Mouse (Mus musculus) cortical plate, adult 2 months (tissue): ENCODE data around the gene C8g.

Source experiments
- CTCF ChIP-seq: fragments of 200-500 bp; IDR thresholded peaks from 2 replicates; pipeline ENCODE4 v1.5.1; 2011; ENCODE audit warnings: mild to moderate bottlenecking, control low read depth, low read length; ENCODE audit not compliant: insufficient read depth; ENCODE audit errors: extremely low read depth
- POLR2A ChIP-seq: fragments of 200-500 bp; IDR thresholded peaks from 2 replicates; pipeline ENCODE4 v1.6.1; 2011; ENCODE audit warnings: mild to moderate bottlenecking, low read length, control low read depth; ENCODE audit not compliant: insufficient read depth; ENCODE audit errors: extremely low read depth

GRCm38 (mm10) chr2:25456205-25456953, 45.1 kb downstream of the C8g start, which contains the start of gene Clic3:
- no peak for TF ChIP-seq CTCF
- TF ChIP-seq POLR2A: no peak
